Mouse (Mus musculus) bone marrow, adult 2 months (tissue): ENCODE measurements around the gene Il24.

Experiments used
- CTCF ChIP-seq: fragments of 200-500 bp; IDR thresholded peaks from 2 replicates; pipeline ENCODE4 v1.5.1; 2011; ENCODE audit warnings: low read length, control low read depth; ENCODE audit not compliant: control insufficient read depth, insufficient read depth
- POLR2A ChIP-seq: fragments of 200-500 bp; IDR thresholded peaks from 2 replicates; pipeline ENCODE4 v1.6.1; 2011; ENCODE audit warnings: low read depth, mild to moderate bottlenecking, control low read depth, low read length, borderline replicate concordance; ENCODE audit not compliant: control insufficient read depth

GRCm38 (mm10) chr1:130855723-130856122 is 31.5 kb downstream of the Il24 start:
- TF ChIP-seq CTCF (no peak), POLR2A (no peak)
